Mouse (Mus musculus): ENCODE results near the gene Mrvi1. TPM values are rescaled to one million over a fixed set of nuclear protein-coding genes. Genes with fewer than 3 reads are reported as not detected.

Gene Mrvi1
- polyA plus RNA-seq, 1 experiment from 2014 or later, result 1.7 TPM

GRCm38 (mm10) chr7:111014893-111015292, 32.6 kb upstream of the Mrvi1 start:
- Histone ChIP-seq H3K9me3 (ENCODE audit: control insufficient read depth, low read length) (no peaks in the 10 kb centered on the region), H3K27me3 (ENCODE audit: control insufficient read depth, insufficient read depth, low read length) (no peaks in the 10 kb centered on the region), H3K36me3 (ENCODE audit: control insufficient read depth, insufficient read depth, low read length) (no peaks in the 10 kb centered on the region), H3K4me3 (ENCODE audit: low read depth, low read length) (no peak overlapping the region), H3K9ac (ENCODE audit: low read length) (no peak overlapping the region), H3K4me1 (replicated peaks; ENCODE audit: control insufficient read depth, insufficient read depth, low read length) (no peaks in the 10 kb centered on the region), H3K27ac (ENCODE audit: low read depth, low read length) (no peak overlapping the region), H3K4me2 (ENCODE audit: low read depth, low read length, severe bottlenecking) (no peak overlapping the region)
- WGBS, result 25% methylated on average over 5 of the region's 5 CpGs
- DNase-seq (ENCODE audit: low spot score) (peak; percentile 94), ATAC-seq (replicated peaks; ENCODE audit: low FRiP score) (peak; percentile 71)

GRCm38 (mm10) chr7:111014039-111014605, 31.9 kb upstream of the Mrvi1 start:
- H3K36me3 ChIP-seq (ENCODE audit: control insufficient read depth, insufficient read depth, low read length), result no peaks in the 10 kb centered on the region
- no peaks in the 10 kb centered on the region for H3K27me3 ChIP-seq (ENCODE audit: control insufficient read depth, insufficient read depth, low read length)
- no peaks in the 10 kb centered on the region for H3K4me1 ChIP-seq (replicated peaks; ENCODE audit: control insufficient read depth, insufficient read depth, low read length)
- ATAC-seq (replicated peaks; ENCODE audit: low FRiP score) (no peak), DNase-seq (ENCODE audit: low spot score) (peak; percentile 40)
- no peak overlapping the region for H3K4me2 ChIP-seq (ENCODE audit: low read depth, low read length, severe bottlenecking)
- no peaks in the 10 kb centered on the region for H3K9me3 ChIP-seq (ENCODE audit: control insufficient read depth, low read length)
- no peak overlapping the region for H3K27ac ChIP-seq (ENCODE audit: low read depth, low read length)
- H3K4me3 ChIP-seq (ENCODE audit: low read depth, low read length), result no peak overlapping the region
- 87% methylated on average over 7 of the region's 7 CpGs for WGBS
- no peak overlapping the region for H3K9ac ChIP-seq (ENCODE audit: low read length)

- H3K4me1 ChIP-seq (replicated peaks; ENCODE audit: control insufficient read depth, insufficient read depth, low read length), result no peaks in the 10 kb centered on the region
Observed at GRCm38 (mm10) chr7:111004136-111004840, 22.0 kb upstream of the Mrvi1 start.

GRCm38 (mm10) chr7:110998887-110999827, 16.9 kb upstream of the Mrvi1 start:
- Histone ChIP-seq H3K4me1 (replicated peaks; ENCODE audit: control insufficient read depth, insufficient read depth, low read length) (no peaks in the 10 kb centered on the region), H3K27ac (ENCODE audit: low read depth, low read length) (no peak overlapping the region), H3K27me3 (ENCODE audit: control insufficient read depth, insufficient read depth, low read length) (no peaks in the 10 kb centered on the region), H3K4me3 (ENCODE audit: low read depth, low read length) (no peak overlapping the region), H3K36me3 (ENCODE audit: control insufficient read depth, insufficient read depth, low read length) (no peaks in the 10 kb centered on the region), H3K9me3 (ENCODE audit: control insufficient read depth, low read length) (no peaks in the 10 kb centered on the region), H3K9ac (ENCODE audit: low read length) (no peak overlapping the region), H3K4me2 (ENCODE audit: low read depth, low read length, severe bottlenecking) (no peak overlapping the region)
- ATAC-seq (replicated peaks; ENCODE audit: low FRiP score), result no peak
- DNase-seq (ENCODE audit: low spot score), result no peak
- WGBS, result 87% methylated on average over 15 of the region's 15 CpGs

More at GRCm38 (mm10) chr7:111004136-111004840, 22.0 kb upstream of the Mrvi1 start:
- H3K36me3 ChIP-seq (ENCODE audit: control insufficient read depth, insufficient read depth, low read length), result no peaks in the 10 kb centered on the region
- H3K4me2 ChIP-seq (ENCODE audit: low read depth, low read length, severe bottlenecking), result no peak overlapping the region
- H3K27ac ChIP-seq (ENCODE audit: low read depth, low read length), result no peak overlapping the region
- no peak overlapping the region for H3K9ac ChIP-seq (ENCODE audit: low read length)
- 88% methylated on average over 3 of the region's 3 CpGs for WGBS
- ATAC-seq (replicated peaks; ENCODE audit: low FRiP score) (no peak), DNase-seq (ENCODE audit: low spot score) (no peak)
- H3K27me3 ChIP-seq (ENCODE audit: control insufficient read depth, insufficient read depth, low read length), result no peaks in the 10 kb centered on the region
- H3K4me3 ChIP-seq (ENCODE audit: low read depth, low read length), result no peak overlapping the region
- H3K9me3 ChIP-seq (ENCODE audit: control insufficient read depth, low read length), result no peaks in the 10 kb centered on the region

GRCm38 (mm10) chr7:110991221-110991494, 8.9 kb upstream of the Mrvi1 start:
- H3K27ac ChIP-seq (ENCODE audit: low read depth, low read length), result no peak overlapping the region
- H3K4me3 ChIP-seq (ENCODE audit: low read depth, low read length), result no peak overlapping the region
- H3K4me1 ChIP-seq (replicated peaks; ENCODE audit: control insufficient read depth, insufficient read depth, low read length), result no peaks in the 10 kb centered on the region
- H3K9me3 ChIP-seq (ENCODE audit: control insufficient read depth, low read length), result no peaks in the 10 kb centered on the region
- H3K27me3 ChIP-seq (ENCODE audit: control insufficient read depth, insufficient read depth, low read length), result no peaks in the 10 kb centered on the region
- H3K36me3 ChIP-seq (ENCODE audit: control insufficient read depth, insufficient read depth, low read length), result no peaks in the 10 kb centered on the region
- DNase-seq (ENCODE audit: low spot score), result no peak
- WGBS, result 28% methylated on average over 4 of the region's 4 CpGs
- no peak overlapping the region for H3K4me2 ChIP-seq (ENCODE audit: low read depth, low read length, severe bottlenecking)
- ATAC-seq (replicated peaks; ENCODE audit: low FRiP score), result no peak
- no peak overlapping the region for H3K9ac ChIP-seq (ENCODE audit: low read length)

- DNase-seq (ENCODE audit: low spot score) (no peak), ATAC-seq (replicated peaks; ENCODE audit: low FRiP score) (no peak)
- no peak overlapping the region for H3K4me2 ChIP-seq (ENCODE audit: low read depth, low read length, severe bottlenecking)
- H3K9ac ChIP-seq (ENCODE audit: low read length), result no peak overlapping the region
- H3K4me1 ChIP-seq (replicated peaks; ENCODE audit: control insufficient read depth, insufficient read depth, low read length), result no peaks in the 10 kb centered on the region
- H3K27me3 ChIP-seq (ENCODE audit: control insufficient read depth, insufficient read depth, low read length), result no peaks in the 10 kb centered on the region
- H3K9me3 ChIP-seq (ENCODE audit: control insufficient read depth, low read length), result no peaks in the 10 kb centered on the region
- H3K27ac ChIP-seq (ENCODE audit: low read depth, low read length), result no peak overlapping the region
- H3K4me3 ChIP-seq (ENCODE audit: low read depth, low read length), result no peak overlapping the region
- WGBS, result 59% methylated on average over 5 of the region's 5 CpGs
- H3K36me3 ChIP-seq (ENCODE audit: control insufficient read depth, insufficient read depth, low read length), result no peaks in the 10 kb centered on the region
Observed at GRCm38 (mm10) chr7:110990356-110991220, 8.3 kb upstream of the Mrvi1 start.

GRCm38 (mm10) chr7:110989286-110989879, 7.1 kb upstream of the Mrvi1 start:
- Histone ChIP-seq H3K9me3 (ENCODE audit: control insufficient read depth, low read length) (no peaks in the 10 kb centered on the region), H3K27me3 (ENCODE audit: control insufficient read depth, insufficient read depth, low read length) (no peaks in the 10 kb centered on the region), H3K4me1 (replicated peaks; ENCODE audit: control insufficient read depth, insufficient read depth, low read length) (no peaks in the 10 kb centered on the region), H3K36me3 (ENCODE audit: control insufficient read depth, insufficient read depth, low read length) (no peaks in the 10 kb centered on the region), H3K27ac (ENCODE audit: low read depth, low read length) (no peak overlapping the region), H3K9ac (ENCODE audit: low read length) (no peak overlapping the region), H3K4me2 (ENCODE audit: low read depth, low read length, severe bottlenecking) (no peak overlapping the region), H3K4me3 (ENCODE audit: low read depth, low read length) (no peak overlapping the region)
- DNase-seq (ENCODE audit: low spot score) (no peak), ATAC-seq (replicated peaks; ENCODE audit: low FRiP score) (no peak)
- WGBS, result 78% methylated on average over 5 of the region's 5 CpGs

- H3K4me3 ChIP-seq (ENCODE audit: low read depth, low read length), result no peak overlapping the region
- ATAC-seq (replicated peaks; ENCODE audit: low FRiP score), result no peak
- H3K27me3 ChIP-seq (ENCODE audit: control insufficient read depth, insufficient read depth, low read length), result no peaks in the 10 kb centered on the region
- H3K9me3 ChIP-seq (ENCODE audit: control insufficient read depth, low read length), result no peaks in the 10 kb centered on the region
- no peak overlapping the region for H3K4me2 ChIP-seq (ENCODE audit: low read depth, low read length, severe bottlenecking)
- DNase-seq (ENCODE audit: low spot score), result no peak
- 92% methylated on average over 3 of the region's 3 CpGs for WGBS
- H3K36me3 ChIP-seq (ENCODE audit: control insufficient read depth, insufficient read depth, low read length), result no peaks in the 10 kb centered on the region
- H3K9ac ChIP-seq (ENCODE audit: low read length), result no peak overlapping the region
- H3K27ac ChIP-seq (ENCODE audit: low read depth, low read length), result no peak overlapping the region
- H3K4me1 ChIP-seq (replicated peaks; ENCODE audit: control insufficient read depth, insufficient read depth, low read length), result no peaks in the 10 kb centered on the region
Observed at GRCm38 (mm10) chr7:110988081-110988480, 5.8 kb upstream of the Mrvi1 start.
